Mouse (Mus musculus): ENCODE results near the gene Olfr99.
"Not testable (repeated sequence)": the region's sequence is repeated elsewhere in the genome, so short reads cannot be mapped to it uniquely, and the experiment has no call there.

Gene Olfr99

GRCm38 (mm10) chr17:37283360-37283759, at the start of gene Olfr99:
TSS of gene Olfr99 (minus strand) at chr17:37283460.
- DNase-seq (ENCODE audit: low spot score), result no peak

- no peak for DNase-seq (ENCODE audit: low spot score)
Measured at GRCm38 (mm10) chr17:37316954-37317353, 33.7 kb upstream of the Olfr99 start, which contains the start of gene Olfr102. TSS of gene Olfr102 (minus strand) at chr17:37317054.

- DNase-seq (ENCODE audit: low spot score), result no peak
Measured at GRCm38 (mm10) chr17:37310146-37310699, 27.0 kb upstream of the Olfr99 start.

GRCm38 (mm10) chr17:37308483-37308882, 25.2 kb upstream of the Olfr99 start:
- DNase-seq (ENCODE audit: low spot score), result no peak

GRCm38 (mm10) chr17:37304213-37304612, 21.0 kb upstream of the Olfr99 start, which contains the start of gene Olfr101:
TSS of gene Olfr101 (minus strand) at chr17:37304313.
- DNase-seq (ENCODE audit: low spot score), result no peak

GRCm38 (mm10) chr17:37280331-37280730, 2.9 kb downstream of the Olfr99 start:
- no peak for DNase-seq (ENCODE audit: low spot score)

- DNase-seq (ENCODE audit: low spot score), result no peak
Measured at GRCm38 (mm10) chr17:37276573-37276972, 6.7 kb downstream of the Olfr99 start.

- DNase-seq (ENCODE audit: low spot score), result no peak
Measured at GRCm38 (mm10) chr17:37275626-37276248, 7.5 kb downstream of the Olfr99 start.

GRCm38 (mm10) chr17:37270702-37271092, 12.6 kb downstream of the Olfr99 start:
- peak; percentile 49 for DNase-seq (ENCODE audit: low spot score)

GRCm38 (mm10) chr17:37270058-37270701, 13.1 kb downstream of the Olfr99 start, which contains the start of gene H2-M3:
TSS of gene H2-M3 (plus strand) at chr17:37270220.
- DNase-seq (ENCODE audit: low spot score), result peak; percentile 93

GRCm38 (mm10) chr17:37263626-37264025, 19.6 kb downstream of the Olfr99 start, which contains the start of gene Olfr98:
TSS of gene Olfr98 (minus strand) at chr17:37263749.
- DNase-seq (ENCODE audit: low spot score), result no peak

- no peak for DNase-seq (ENCODE audit: low spot score)
Measured at GRCm38 (mm10) chr17:37250544-37250943, 32.7 kb downstream of the Olfr99 start.

- no peak for DNase-seq (ENCODE audit: low spot score)
Measured at GRCm38 (mm10) chr17:37249460-37249859, 33.8 kb downstream of the Olfr99 start.

GRCm38 (mm10) chr17:37246715-37247114, 36.5 kb downstream of the Olfr99 start:
- peak; percentile 50 for DNase-seq (ENCODE audit: low spot score)

GRCm38 (mm10) chr17:37242198-37242597, 41.1 kb downstream of the Olfr99 start:
- DNase-seq (ENCODE audit: low spot score), result no peak

GRCm38 (mm10) chr17:37237230-37237629, 46.0 kb downstream of the Olfr99 start, which contains the start of gene Olfr97:
TSS of gene Olfr97 (minus strand) at chr17:37237330.
- not testable (repeated sequence) for DNase-seq (ENCODE audit: low spot score)
